In the genomic region with DNA sequence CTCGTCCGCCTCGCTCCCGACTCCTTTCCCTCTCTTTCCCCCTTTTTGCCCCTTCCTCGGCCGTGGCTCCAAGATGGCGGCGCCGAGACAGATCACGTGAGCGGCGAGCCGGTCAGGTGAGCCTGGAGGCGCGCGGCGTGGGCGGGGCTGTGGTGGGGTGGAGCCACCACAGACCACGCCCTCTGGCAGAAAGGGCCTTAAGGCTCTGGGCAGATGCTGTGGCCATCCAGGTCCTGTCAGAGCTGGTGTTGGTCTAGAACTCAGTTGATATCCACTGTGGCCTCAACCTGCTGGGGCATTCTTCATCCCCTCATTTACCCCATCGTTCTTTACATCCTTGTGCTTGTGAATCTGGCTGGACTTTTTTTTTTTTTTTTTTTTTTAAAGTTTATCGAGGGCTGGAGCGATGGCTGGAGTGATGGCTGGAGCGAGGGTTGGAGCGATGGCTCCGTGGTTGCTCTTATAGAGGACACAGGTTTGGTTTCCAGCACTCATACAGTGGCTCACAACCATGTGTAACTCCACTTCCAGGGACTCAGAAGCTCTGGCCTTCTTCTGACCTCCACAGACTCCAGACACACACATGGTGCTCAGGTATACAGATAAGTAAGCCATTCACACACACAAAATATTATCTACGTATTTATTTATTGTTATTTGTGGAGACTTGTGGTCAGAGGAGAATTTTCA, we compare ENCODE assay signal across 8 mouse cellular contexts. TPM values are rescaled to one million over a fixed set of nuclear protein-coding genes. Genes with fewer than 3 reads are reported as not detected.
A peak's percentile ranks its signal among the peaks of the same experiment; 100 is the strongest.
DNase-seq lines count a peak whose midpoint lies in the region; ATAC-seq and TF ChIP-seq lines count a peak whose summit lies in the region.

TSS of gene Zfp507 (minus strand) at position 98 of the 690 bp plus-strand sequence.

- intact Hi-C loops in heart, postnatal 14 days (cut with DNase I), result loop anchor here (5.0 kb wide), 1 partner anchor 51 kb away; the partner anchor contains the start of gene Dpy19l3

- peak; percentile 81 for ATAC-seq in G1E (ENCODE audit: extremely low read depth, insufficient number of reproducible peaks, low FRiP score, poor library complexity, severe bottlenecking)
- peak; percentile 97 for ATAC-seq in forebrain, embryonic 14.5 days
- peak; percentile 92 for ATAC-seq in liver, embryonic 16.5 days (ENCODE audit: low read depth)
- ATAC-seq in neural tube, embryonic 14.5 days (ENCODE audit: low read depth), result peak; percentile 95

- H3K4me1 ChIP-seq in G1E (ENCODE audit: insufficient read depth, low read depth, low read length), result peaks cover 27% of the 10 kb centered on the region
- H3K4me1 ChIP-seq in forebrain, embryonic 14.5 days (ENCODE audit: control insufficient read depth, insufficient read depth, low read length), result peaks cover 14% of the 10 kb centered on the region
- peaks cover 5% of the 10 kb centered on the region for H3K4me1 ChIP-seq in liver, embryonic 16.5 days (ENCODE audit: control insufficient read depth, low read depth, low read length)
- H3K4me1 ChIP-seq in neural tube, embryonic 14.5 days (ENCODE audit: control insufficient read depth, insufficient read depth, low read length), result peaks cover 11% of the 10 kb centered on the region

- peak within 1 kb of the TSS; percentile 79 for H3K27ac ChIP-seq in forebrain, embryonic 14.5 days (ENCODE audit: low read depth, low read length)
- H3K27ac ChIP-seq in liver, embryonic 16.5 days (ENCODE audit: low read length), result peak within 1 kb of the TSS; percentile 81
- peak within 1 kb of the TSS; percentile 88 for H3K27ac ChIP-seq in neural tube, embryonic 14.5 days (ENCODE audit: low read depth, low read length)

- peaks cover 11% of the 10 kb centered on the region for H3K27me3 ChIP-seq in G1E (ENCODE audit: insufficient read depth, low read length)
- no peaks in the 10 kb centered on the region for H3K27me3 ChIP-seq in forebrain, embryonic 14.5 days (replicated peaks; ENCODE audit: control insufficient read depth, insufficient read depth, low read length)
- H3K27me3 ChIP-seq in liver, embryonic 16.5 days (ENCODE audit: control insufficient read depth, insufficient read depth, low read depth, low read length), result no peaks in the 10 kb centered on the region
- H3K27me3 ChIP-seq in neural tube, embryonic 14.5 days (ENCODE audit: control insufficient read depth, insufficient read depth, low read length), result no peaks in the 10 kb centered on the region

- 22% methylated on average over 24 of the region's 26 CpGs for WGBS in forebrain, embryonic 14.5 days
- 17% methylated on average over 26 of the region's 26 CpGs for WGBS in large intestine, adult 2 months
- 17% methylated on average over 24 of the region's 26 CpGs for WGBS in liver, embryonic 16.5 days (ENCODE audit: insufficient replicate concordance)
- WGBS in neural tube, embryonic 14.5 days, result 20% methylated on average over 26 of the region's 26 CpGs

- H3K4me3 ChIP-seq in G1E (ENCODE audit: low read depth, low read length), result peak within 1 kb of the TSS; percentile 93
- H3K4me3 ChIP-seq in forebrain, embryonic 14.5 days (ENCODE audit: low read depth, low read length), result peak within 1 kb of the TSS; percentile 62
- peak within 1 kb of the TSS; percentile 86 for H3K4me3 ChIP-seq in liver, embryonic 16.5 days (ENCODE audit: low read depth, low read length)
- peak within 1 kb of the TSS; percentile 94 for H3K4me3 ChIP-seq in neural tube, embryonic 14.5 days (ENCODE audit: low read depth, low read length)

- no peak for TF ChIP-seq CTCF in G1E (IDR thresholded peaks at IDR 0.05; ENCODE audit: low read depth, low read length)

- no peaks in the 10 kb centered on the region for H3K9me3 ChIP-seq in G1E (replicated peaks)
- no peaks in the 10 kb centered on the region for H3K9me3 ChIP-seq in forebrain, embryonic 14.5 days (replicated peaks; ENCODE audit: control insufficient read depth, low read length)
- no peaks in the 10 kb centered on the region for H3K9me3 ChIP-seq in liver, embryonic 16.5 days (replicated peaks; ENCODE audit: control insufficient read depth, low read length)
- no peaks in the 10 kb centered on the region for H3K9me3 ChIP-seq in neural tube, embryonic 14.5 days (ENCODE audit: control insufficient read depth, low read length)

- peaks cover 32% of the 10 kb centered on the region for H3K36me3 ChIP-seq in G1E (replicated peaks)
- H3K36me3 ChIP-seq in forebrain, embryonic 14.5 days (ENCODE audit: control insufficient read depth, insufficient read depth, low read length), result peaks cover 22% of the 10 kb centered on the region
- H3K36me3 ChIP-seq in liver, embryonic 16.5 days (ENCODE audit: control insufficient read depth, insufficient read depth), result peaks cover 9% of the 10 kb centered on the region
- H3K36me3 ChIP-seq in neural tube, embryonic 14.5 days (ENCODE audit: control insufficient read depth, insufficient read depth, low read length), result peaks cover 19% of the 10 kb centered on the region

- H3K4me2 ChIP-seq in forebrain, embryonic 14.5 days (ENCODE audit: low read length), result peak within 1 kb of the TSS; percentile 92
- H3K4me2 ChIP-seq in liver, embryonic 16.5 days (ENCODE audit: low read depth, low read length), result peak within 1 kb of the TSS; percentile 94
- H3K4me2 ChIP-seq in neural tube, embryonic 14.5 days (ENCODE audit: low read depth, low read length), result peak within 1 kb of the TSS; percentile 91

- DNase-seq in G1E (ENCODE audit: low spot score), result peak; percentile 83
- peak; percentile 87 for DNase-seq in cerebellum, adult 11-12 months
- DNase-seq in forebrain, embryonic 14.5 days (ENCODE audit: low spot score), result peak; percentile 94
- DNase-seq in heart, postnatal 14 days, result peak; percentile 86 to 90
- DNase-seq in large intestine, adult 2 months (ENCODE audit: low read depth, low spot score), result peak; percentile 46
- DNase-seq in testis, postnatal 10 days (ENCODE audit: low spot score), result peak; percentile 97

- peak within 1 kb of the TSS; percentile 76 for H3K9ac ChIP-seq in forebrain, embryonic 14.5 days (ENCODE audit: low read length)
- peak within 1 kb of the TSS; percentile 89 for H3K9ac ChIP-seq in liver, embryonic 16.5 days (ENCODE audit: low read depth, low read length)
- H3K9ac ChIP-seq in neural tube, embryonic 14.5 days (replicated peaks; ENCODE audit: low read depth, low read length), result peak within 1 kb of the TSS; percentile 97

RNA-seq across cellular contexts. Expression of gene Zfp507, which starts in this region (rescaled TPM):
- total RNA-seq in G1E (2014; fragmentation: Nextera tagmentation), result 48.1 and 56.0 TPM in 2 replicates
- 34.6 and 38.4 TPM in 2 replicates for total RNA-seq in G1E (2017)
- 8.3 and 8.9 TPM in 2 replicates for polyA plus RNA-seq in G1E (2012)
- polyA plus RNA-seq in forebrain, embryonic 14.5 days (2014; fragmentation: Nextera tagmentation; extraction: Ambion mirVana), result 12.0 and 12.5 TPM in 2 replicates
- 10 to 100 TPM; 14.2 to 14.9 TPM for total RNA-seq in heart, postnatal 14 days (2021)
- polyA plus RNA-seq in large intestine, adult 2 months (2012; rRNA removed), result 3.6 and 5.4 TPM in 2 replicates
- 3.3 and 5.2 TPM in 2 replicates for polyA plus RNA-seq in liver, embryonic 16.5 days (2015; fragmentation: Nextera tagmentation; extraction: Ambion mirVana)
- polyA plus RNA-seq in neural tube, embryonic 14.5 days (2014; fragmentation: Nextera tagmentation; extraction: Ambion mirVana), result 12.1 and 18.0 TPM in 2 replicates

Comparison
In these comparisons a context has a peak if more than half of its experiments do, and no peak if none do; other contexts are left out.
1. Peak in every context shown above with its lines: DNase-seq, ATAC-seq, H3K4me3 ChIP-seq and H3K27ac ChIP-seq.
2. DNase-seq: peak in every context shown above with its lines; median percentile 97 in testis, postnatal 10 days; 94 in forebrain, embryonic 14.5 days; 88 in heart, postnatal 14 days; 87 in cerebellum, adult 11-12 months; 83 in G1E; 46 in large intestine, adult 2 months.